Mouse (Mus musculus): ENCODE results near the gene Asb16. TPM values are rescaled to one million over a fixed set of nuclear protein-coding genes. Genes with fewer than 3 reads are reported as not detected.

Asb16 gene
- total RNA-seq, 2 experiments from 2014 or later = 1.3 to 2.2 TPM

GRCm38 (mm10) chr11:102304141-102304540 lies 35.6 kb downstream of the Asb16 start:
- ATAC-seq (replicated peaks; ENCODE audit: low FRiP score, low TSS enrichment, poor library complexity, severe bottlenecking) = no peak

- no peak for ATAC-seq (replicated peaks; ENCODE audit: low FRiP score, low TSS enrichment, poor library complexity, severe bottlenecking)
Measured at GRCm38 (mm10) chr11:102305359-102305758, 36.8 kb downstream of the Asb16 start.

- no peak for ATAC-seq (replicated peaks; ENCODE audit: low FRiP score, low TSS enrichment, poor library complexity, severe bottlenecking)
Measured at GRCm38 (mm10) chr11:102308104-102308503, 39.6 kb downstream of the Asb16 start.

GRCm38 (mm10) chr11:102308979-102309378 lies 40.4 kb downstream of the Asb16 start:
- ATAC-seq (replicated peaks; ENCODE audit: low FRiP score, low TSS enrichment, poor library complexity, severe bottlenecking) = peak; percentile 87

- no peak for ATAC-seq (replicated peaks; ENCODE audit: low FRiP score, low TSS enrichment, poor library complexity, severe bottlenecking)
Measured at GRCm38 (mm10) chr11:102309821-102310617, 41.5 kb downstream of the Asb16 start.

GRCm38 (mm10) chr11:102310768-102311695 lies 42.5 kb downstream of the Asb16 start:
- no peak for ATAC-seq (replicated peaks; ENCODE audit: low FRiP score, low TSS enrichment, poor library complexity, severe bottlenecking)

GRCm38 (mm10) chr11:102311966-102312365 lies 43.4 kb downstream of the Asb16 start:
- ATAC-seq (replicated peaks; ENCODE audit: low FRiP score, low TSS enrichment, poor library complexity, severe bottlenecking) = no peak

GRCm38 (mm10) chr11:102312586-102312985 lies 44.0 kb downstream of the Asb16 start:
- no peak for ATAC-seq (replicated peaks; ENCODE audit: low FRiP score, low TSS enrichment, poor library complexity, severe bottlenecking)

GRCm38 (mm10) chr11:102314321-102314720 lies 45.8 kb downstream of the Asb16 start:
- ATAC-seq (replicated peaks; ENCODE audit: low FRiP score, low TSS enrichment, poor library complexity, severe bottlenecking) = no peak

- no peak for ATAC-seq (replicated peaks; ENCODE audit: low FRiP score, low TSS enrichment, poor library complexity, severe bottlenecking)
Measured at GRCm38 (mm10) chr11:102315690-102316571, 47.4 kb downstream of the Asb16 start.

- peak; percentile 47 for ATAC-seq (replicated peaks; ENCODE audit: low FRiP score, low TSS enrichment, poor library complexity, severe bottlenecking)
Measured at GRCm38 (mm10) chr11:102316572-102317297, 48.2 kb downstream of the Asb16 start.

GRCm38 (mm10) chr11:102317298-102317900 lies 48.9 kb downstream of the Asb16 start:
- no peak for ATAC-seq (replicated peaks; ENCODE audit: low FRiP score, low TSS enrichment, poor library complexity, severe bottlenecking)

- ATAC-seq (replicated peaks; ENCODE audit: low FRiP score, low TSS enrichment, poor library complexity, severe bottlenecking) = no peak
Measured at GRCm38 (mm10) chr11:102317901-102318575, 49.5 kb downstream of the Asb16 start.

GRCm38 (mm10) chr11:102318576-102319409 lies 50.2 kb downstream of the Asb16 start:
- no peak for ATAC-seq (replicated peaks; ENCODE audit: low FRiP score, low TSS enrichment, poor library complexity, severe bottlenecking)

- peak; percentile 69 for ATAC-seq (replicated peaks; ENCODE audit: low FRiP score, low TSS enrichment, poor library complexity, severe bottlenecking)
Measured at GRCm38 (mm10) chr11:102319410-102319792, 50.9 kb downstream of the Asb16 start, which contains the start of gene Ubtf. Ubtf (minus strand) TSS chr11:102319742.

- peak; percentile 46 for ATAC-seq (replicated peaks; ENCODE audit: low FRiP score, low TSS enrichment, poor library complexity, severe bottlenecking)
Measured at GRCm38 (mm10) chr11:102319941-102320685, 51.6 kb downstream of the Asb16 start.

Data from megakaryocyte-erythroid progenitor cell, adult 5-6 weeks (primary cell).